Mouse (Mus musculus): ENCODE data around the gene Gng8. TPM values are rescaled to one million over a fixed set of nuclear protein-coding genes. Genes with fewer than 3 reads are reported as not detected.
A peak's percentile ranks its signal among the peaks of the same experiment; 100 is the strongest.

The Gng8 gene
- 7.3 and 8.9 TPM in 2 replicates for polyA plus RNA-seq (2015; fragmentation: Nextera tagmentation; extraction: Ambion mirVana)

GRCm38 (mm10) chr7:16891641-16892351 is at the start of gene Gng8:
Gene Gng8, plus strand, starts transcription at chr7:16891786.
- under 1% methylated on average over 30 of the region's 30 CpGs for WGBS
- DNase-seq (ENCODE audit: low spot score) (peak; percentile 96), ATAC-seq (replicated peaks; ENCODE audit: low FRiP score, low read depth) (peak; percentile 81)
- no peak within 1 kb of the TSS for H3K9ac ChIP-seq (ENCODE audit: low read depth, low read length)
- H3K36me3 ChIP-seq (ENCODE audit: insufficient read depth, low read length) = no peaks in the 10 kb centered on the region
- H3K27ac ChIP-seq = peak within 1 kb of the TSS; percentile 89
- TF ChIP-seq CTCF (IDR thresholded peaks at IDR 0.05; ENCODE audit: low read depth) = peak; percentile 98
- H3K4me3 ChIP-seq (replicated peaks; ENCODE audit: low read depth, low read length) = peak within 1 kb of the TSS; percentile 29
- no peaks in the 10 kb centered on the region for H3K9me3 ChIP-seq (replicated peaks; ENCODE audit: low read length)
- 0 out of 2 replicates have a peak, but pooled peaks cover 7% of the 10 kb centered on the region for H3K27me3 ChIP-seq (ENCODE audit: insufficient read depth, low read length)
- peak within 1 kb of the TSS; percentile 69 for H3K4me2 ChIP-seq (ENCODE audit: low read length)
- no peaks in the 10 kb centered on the region for H3K4me1 ChIP-seq (replicated peaks; ENCODE audit: insufficient read depth, low read length)

GRCm38 (mm10) chr7:16842645-16843063 is 48.9 kb upstream of the Gng8 start, which contains the start of gene Prkd2:
Gene Prkd2, plus strand, starts transcription at chr7:16842902.
- peaks cover 11% of the 10 kb centered on the region for H3K4me1 ChIP-seq (replicated peaks; ENCODE audit: insufficient read depth, low read length)

GRCm38 (mm10) chr7:16843441-16844171 is 48.0 kb upstream of the Gng8 start:
- no peak for ATAC-seq (replicated peaks; ENCODE audit: low FRiP score, low read depth)
- H3K4me3 ChIP-seq (replicated peaks; ENCODE audit: low read depth, low read length) = peak overlapping the region; percentile 63
- peaks cover 24% of the 10 kb centered on the region; the same call in 1 of the 2 replicates for H3K36me3 ChIP-seq (ENCODE audit: insufficient read depth, low read length)
- TF ChIP-seq CTCF (IDR thresholded peaks at IDR 0.05; ENCODE audit: low read depth) = no peak
- 1% methylated on average over 33 of the region's 33 CpGs for WGBS
- H3K4me2 ChIP-seq (ENCODE audit: low read length) = peak overlapping the region; percentile 94
- H3K9me3 ChIP-seq (replicated peaks; ENCODE audit: low read length) = no peaks in the 10 kb centered on the region
- no peak for DNase-seq (ENCODE audit: low spot score)
- H3K4me1 ChIP-seq (replicated peaks; ENCODE audit: insufficient read depth, low read length) = peaks cover 11% of the 10 kb centered on the region
- H3K9ac ChIP-seq (ENCODE audit: low read depth, low read length) = peak overlapping the region; percentile 75
- no peaks in the 10 kb centered on the region for H3K27me3 ChIP-seq (ENCODE audit: insufficient read depth, low read length)
- H3K27ac ChIP-seq = peak overlapping the region; percentile 84

More at GRCm38 (mm10) chr7:16842645-16843063, 48.9 kb upstream of the Gng8 start, which contains the start of gene Prkd2:
- peak within 1 kb of the TSS; percentile 75 for H3K9ac ChIP-seq (ENCODE audit: low read depth, low read length)
- H3K27me3 ChIP-seq (ENCODE audit: insufficient read depth, low read length) = no peaks in the 10 kb centered on the region
- peak within 1 kb of the TSS; percentile 63 for H3K4me3 ChIP-seq (replicated peaks; ENCODE audit: low read depth, low read length)
- TF ChIP-seq CTCF (IDR thresholded peaks at IDR 0.05; ENCODE audit: low read depth) = no peak
- H3K9me3 ChIP-seq (replicated peaks; ENCODE audit: low read length) = no peaks in the 10 kb centered on the region
- DNase-seq (ENCODE audit: low spot score) (peak; percentile 94), ATAC-seq (replicated peaks; ENCODE audit: low FRiP score, low read depth) (peak; percentile 75)
- under 1% methylated on average over 32 of the region's 32 CpGs for WGBS
- H3K4me2 ChIP-seq (ENCODE audit: low read length) = peak within 1 kb of the TSS; percentile 94
- H3K27ac ChIP-seq = peak within 1 kb of the TSS; percentile 84
- peaks cover 34% of the 10 kb centered on the region; the same call in 1 of the 2 replicates for H3K36me3 ChIP-seq (ENCODE audit: insufficient read depth, low read length)

- no peaks in the 10 kb centered on the region for H3K9me3 ChIP-seq (replicated peaks; ENCODE audit: low read length)
- no peak for DNase-seq (ENCODE audit: low spot score)
- 36% methylated on average over 3 of the region's 3 CpGs for WGBS
- peak overlapping the region; percentile 63 for H3K4me3 ChIP-seq (replicated peaks; ENCODE audit: low read depth, low read length)
- H3K4me2 ChIP-seq (ENCODE audit: low read length) = peak overlapping the region; percentile 94
- peak overlapping the region; percentile 75 for H3K9ac ChIP-seq (ENCODE audit: low read depth, low read length)
- peaks cover 11% of the 10 kb centered on the region for H3K4me1 ChIP-seq (replicated peaks; ENCODE audit: insufficient read depth, low read length)
- peaks cover 16% of the 10 kb centered on the region; the same call in 1 of the 2 replicates for H3K36me3 ChIP-seq (ENCODE audit: insufficient read depth, low read length)
- ATAC-seq (replicated peaks; ENCODE audit: low FRiP score, low read depth) = no peak
- H3K27ac ChIP-seq = peak overlapping the region; percentile 84
- H3K27me3 ChIP-seq (ENCODE audit: insufficient read depth, low read length) = no peaks in the 10 kb centered on the region
- no peak for TF ChIP-seq CTCF (IDR thresholded peaks at IDR 0.05; ENCODE audit: low read depth)
Observed at GRCm38 (mm10) chr7:16844696-16845071, 46.9 kb upstream of the Gng8 start.

GRCm38 (mm10) chr7:16845072-16845819 is 46.3 kb upstream of the Gng8 start:
- 25% methylated on average over 14 of the region's 14 CpGs for WGBS
- Histone ChIP-seq H3K4me3 (replicated peaks; ENCODE audit: low read depth, low read length) (peak overlapping the region; percentile 63), H3K4me1 (replicated peaks; ENCODE audit: insufficient read depth, low read length) (peaks cover 11% of the 10 kb centered on the region), H3K9ac (ENCODE audit: low read depth, low read length) (peak overlapping the region; percentile 51), H3K4me2 (ENCODE audit: low read length) (peak overlapping the region; percentile 94), H3K27ac (peak overlapping the region; percentile 84), H3K36me3 (ENCODE audit: insufficient read depth, low read length) (peaks cover 16% of the 10 kb centered on the region; the same call in 1 of the 2 replicates), H3K9me3 (replicated peaks; ENCODE audit: low read length) (no peaks in the 10 kb centered on the region), H3K27me3 (ENCODE audit: insufficient read depth, low read length) (no peaks in the 10 kb centered on the region)
- TF ChIP-seq CTCF (IDR thresholded peaks at IDR 0.05; ENCODE audit: low read depth) = no peak
- DNase-seq (ENCODE audit: low spot score) = peak; percentile 51
- peak; percentile 23; the same call in 1 of the 2 replicates for ATAC-seq (replicated peaks; ENCODE audit: low FRiP score, low read depth)

Data from kidney, postnatal 0 days (tissue).